Mouse (Mus musculus): Measurements from ENCODE around the gene Neurod4. TPM values are rescaled to one million over a fixed set of nuclear protein-coding genes. Genes with fewer than 3 reads are reported as not detected.
"Not testable (repeated sequence)": the region's sequence is repeated elsewhere in the genome, so short reads cannot be mapped to it uniquely, and the experiment has no call there.

Neurod4 gene
- 0.61 and 1.0 TPM in 2 replicates for total RNA-seq (2017)

DNA sequence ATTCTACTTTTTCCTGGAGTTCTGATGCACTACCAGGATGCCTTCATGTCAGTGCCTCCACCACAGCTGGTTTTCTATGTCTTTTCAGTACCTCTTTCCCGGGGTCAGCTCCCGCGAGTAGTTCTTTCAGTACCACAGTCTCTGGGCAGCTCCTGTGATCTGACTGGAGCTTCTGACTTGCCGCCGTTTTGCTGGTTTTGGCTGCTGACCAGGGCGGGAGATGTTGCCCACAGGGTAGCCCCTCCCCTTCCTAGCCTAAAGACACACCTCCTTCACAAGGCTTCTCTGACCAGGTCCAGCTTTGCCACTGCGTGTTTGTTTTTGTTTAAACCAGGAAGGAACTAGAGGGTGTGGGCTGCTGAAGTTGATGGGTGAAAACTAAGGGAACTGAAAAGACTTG, at the start of gene Neurod4:
Gene Neurod4, minus strand, starts transcription at position 175 of the 400 bp plus-strand sequence.
- peak; percentile 52; the same call in 1 of the 2 replicates for ATAC-seq (ENCODE audit: extremely low read depth, insufficient number of reproducible peaks, low FRiP score, poor library complexity, severe bottlenecking)

DNA sequence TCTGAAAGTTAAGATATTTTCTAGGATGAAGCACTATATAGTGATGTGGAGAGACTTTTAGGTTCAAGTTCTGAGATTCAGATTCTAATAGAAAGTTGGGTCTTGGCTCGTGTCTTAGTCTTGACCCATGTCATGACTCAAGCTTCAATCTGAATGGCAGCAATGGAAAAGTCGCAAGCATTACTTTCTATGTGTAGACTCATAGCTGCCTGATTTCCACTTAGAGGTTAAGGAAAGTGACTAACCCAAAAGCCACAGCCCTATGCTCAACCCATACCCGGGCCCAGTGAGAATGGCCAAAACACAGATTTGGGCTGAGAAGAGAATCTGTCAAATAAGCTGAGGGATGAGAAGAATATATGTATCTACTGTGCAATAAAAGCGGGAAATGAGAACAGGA, 44.2 kb upstream of the Neurod4 start:
- no peak for ATAC-seq (ENCODE audit: extremely low read depth, insufficient number of reproducible peaks, low FRiP score, poor library complexity, severe bottlenecking)

DNA sequence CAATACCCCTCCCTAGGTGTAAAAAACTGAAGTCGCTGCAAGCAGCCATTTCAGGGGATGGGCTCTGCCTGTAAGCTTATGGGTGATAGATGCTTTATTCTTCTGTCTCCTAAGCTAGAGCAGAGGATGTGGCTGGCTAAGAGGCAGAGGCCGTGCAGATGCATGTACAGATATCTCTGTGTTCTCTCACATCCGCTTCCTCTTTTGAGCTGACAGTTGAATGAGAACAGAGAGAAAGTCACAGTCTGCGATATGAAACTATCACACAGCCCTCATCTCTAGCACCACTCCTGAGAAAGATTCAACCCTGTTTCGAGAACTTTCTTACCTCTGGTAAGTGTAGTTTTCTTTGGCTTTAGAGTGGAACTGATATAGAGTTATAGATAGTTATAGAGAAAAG, 42.6 kb upstream of the Neurod4 start, which contains the start of gene Tespa1:
Gene Tespa1, plus strand, starts transcription at position 234 of the 400 bp plus-strand sequence.
- peak; percentile 98 for ATAC-seq (ENCODE audit: extremely low read depth, insufficient number of reproducible peaks, low FRiP score, poor library complexity, severe bottlenecking)

DNA sequence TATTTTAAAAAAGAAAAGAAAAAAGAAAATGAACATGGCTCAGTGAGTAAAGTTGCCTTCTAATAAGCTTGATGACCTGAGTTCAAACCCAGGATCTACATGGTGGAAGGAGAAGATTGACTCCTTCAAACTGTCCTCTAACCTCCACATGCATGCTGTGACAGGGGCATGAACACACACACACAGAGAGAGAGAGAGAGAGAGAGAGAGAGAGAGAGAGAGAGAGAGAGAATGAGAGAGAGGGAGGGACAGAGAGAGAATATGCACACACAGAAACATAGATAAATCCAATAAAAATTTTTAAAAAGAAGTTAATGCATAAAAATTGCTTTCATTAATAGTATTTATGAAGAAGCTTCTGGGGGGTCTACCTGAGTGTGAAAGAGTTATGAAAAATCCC, 42.0 kb upstream of the Neurod4 start:
- ATAC-seq (ENCODE audit: extremely low read depth, insufficient number of reproducible peaks, low FRiP score, poor library complexity, severe bottlenecking): no peak

DNA sequence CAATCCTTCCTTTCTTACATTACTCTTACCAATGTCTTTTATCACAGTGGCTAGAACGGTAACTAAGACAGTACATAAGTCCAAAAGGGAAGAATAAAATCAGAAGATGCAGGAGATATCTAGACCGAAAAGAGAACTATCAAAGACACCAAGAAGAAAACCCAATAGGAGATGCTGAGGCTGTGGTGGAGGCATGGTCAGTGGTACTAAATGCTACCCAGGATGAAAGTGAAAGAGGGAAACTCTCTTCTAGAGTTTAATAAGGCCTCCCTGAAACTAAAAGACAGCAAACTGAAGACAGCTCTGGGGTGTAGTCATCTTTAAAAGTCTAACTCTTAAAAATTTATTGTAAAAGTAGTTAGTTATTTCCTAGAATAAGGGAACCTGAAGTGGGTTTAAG, 40.7 kb upstream of the Neurod4 start:
- ATAC-seq (ENCODE audit: extremely low read depth, insufficient number of reproducible peaks, low FRiP score, poor library complexity, severe bottlenecking): no peak

DNA sequence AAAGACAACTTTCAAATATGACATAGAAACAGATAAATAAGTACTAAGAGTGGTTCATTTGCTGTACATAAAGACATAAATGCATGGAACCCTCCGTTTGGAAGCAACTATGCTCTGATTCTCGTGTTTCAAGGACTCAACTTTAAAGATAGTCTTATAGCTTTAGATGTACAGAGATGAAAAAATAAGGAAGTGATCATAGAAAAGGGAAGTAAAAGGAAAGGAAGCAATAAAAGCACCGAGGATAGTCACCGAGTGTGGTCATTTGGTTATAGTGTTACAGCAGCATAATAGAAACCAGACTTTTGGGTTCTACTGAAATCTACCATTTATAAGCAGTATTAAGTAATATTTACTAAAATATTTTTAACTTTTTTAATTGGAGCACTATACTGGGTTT, 38.7 kb upstream of the Neurod4 start:
- ATAC-seq (ENCODE audit: extremely low read depth, insufficient number of reproducible peaks, low FRiP score, poor library complexity, severe bottlenecking): peak; percentile 83

DNA sequence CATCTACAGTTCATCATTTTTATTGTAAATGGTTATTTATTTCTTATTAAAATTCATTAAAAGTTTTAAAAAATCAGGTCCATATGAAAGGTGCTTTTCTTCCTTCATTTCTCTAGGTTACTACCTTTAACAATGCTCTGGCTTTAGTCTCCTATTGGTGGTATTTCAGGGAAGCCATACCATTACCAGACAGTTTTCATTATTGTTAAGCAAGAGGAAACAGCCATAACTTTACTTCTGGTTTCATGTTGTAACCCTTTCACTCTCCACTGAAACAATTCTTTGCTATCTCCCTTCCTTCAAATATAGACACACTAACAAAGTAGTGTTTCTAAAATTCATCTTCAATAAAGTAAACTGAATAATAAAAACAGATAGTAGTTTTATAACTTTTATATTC, 35.8 kb upstream of the Neurod4 start:
- no peak for ATAC-seq (ENCODE audit: extremely low read depth, insufficient number of reproducible peaks, low FRiP score, poor library complexity, severe bottlenecking)

DNA sequence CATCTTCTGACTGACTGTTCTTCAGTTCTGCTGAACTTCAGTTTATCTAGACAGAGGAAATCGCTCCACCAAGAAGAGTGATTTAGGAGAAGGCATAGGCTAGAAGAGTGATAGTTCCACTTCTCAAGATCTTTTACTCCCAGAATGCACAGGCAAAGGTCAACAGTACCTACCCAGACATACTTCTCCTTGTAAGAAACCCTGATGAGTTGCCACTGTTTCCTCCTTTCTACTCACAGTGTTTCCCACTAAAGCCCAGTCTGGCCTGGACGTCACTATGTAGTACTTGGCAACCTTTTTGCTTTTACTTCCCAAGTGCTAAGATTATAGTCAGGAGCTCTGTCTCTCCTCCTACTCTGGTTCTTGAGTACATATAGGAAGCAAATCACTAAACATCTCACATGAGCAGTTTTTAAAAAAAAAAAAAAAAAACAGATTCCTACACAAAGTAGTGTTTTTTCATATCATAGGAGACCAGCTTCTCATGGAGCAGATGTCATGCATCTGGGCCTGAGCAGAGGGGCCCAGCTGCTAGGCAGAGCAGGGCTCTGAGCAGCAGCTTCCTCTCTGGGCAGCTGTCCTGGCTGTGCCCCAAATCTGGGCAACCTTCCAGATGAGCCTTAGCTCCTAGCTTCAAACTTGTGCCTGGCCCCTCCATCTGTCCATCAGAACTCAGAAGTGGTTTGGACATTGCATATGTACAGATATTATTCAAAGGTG, 34.2 kb upstream of the Neurod4 start:
- no peak for ATAC-seq (ENCODE audit: extremely low read depth, insufficient number of reproducible peaks, low FRiP score, poor library complexity, severe bottlenecking)

DNA sequence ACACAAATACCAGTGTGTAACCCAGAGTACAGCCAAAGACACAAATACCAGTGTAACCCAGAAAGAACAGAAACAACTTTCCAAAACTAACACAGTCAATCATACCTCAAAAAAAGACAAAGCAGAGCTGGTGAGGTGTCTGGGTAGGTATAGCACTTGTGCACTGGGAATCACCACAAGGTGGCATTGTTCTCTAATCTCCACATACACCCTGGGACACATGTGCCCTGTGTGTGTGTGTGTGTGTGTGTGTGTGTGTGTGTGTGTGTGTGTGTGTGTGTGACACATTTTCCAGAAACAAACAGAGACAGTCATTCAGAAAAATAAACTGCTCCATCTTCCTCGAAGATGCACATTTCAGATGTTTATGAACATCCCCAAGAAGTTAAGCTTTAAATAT, 33.5 kb upstream of the Neurod4 start:
- peak; percentile 96 for ATAC-seq (ENCODE audit: extremely low read depth, insufficient number of reproducible peaks, low FRiP score, poor library complexity, severe bottlenecking)

DNA sequence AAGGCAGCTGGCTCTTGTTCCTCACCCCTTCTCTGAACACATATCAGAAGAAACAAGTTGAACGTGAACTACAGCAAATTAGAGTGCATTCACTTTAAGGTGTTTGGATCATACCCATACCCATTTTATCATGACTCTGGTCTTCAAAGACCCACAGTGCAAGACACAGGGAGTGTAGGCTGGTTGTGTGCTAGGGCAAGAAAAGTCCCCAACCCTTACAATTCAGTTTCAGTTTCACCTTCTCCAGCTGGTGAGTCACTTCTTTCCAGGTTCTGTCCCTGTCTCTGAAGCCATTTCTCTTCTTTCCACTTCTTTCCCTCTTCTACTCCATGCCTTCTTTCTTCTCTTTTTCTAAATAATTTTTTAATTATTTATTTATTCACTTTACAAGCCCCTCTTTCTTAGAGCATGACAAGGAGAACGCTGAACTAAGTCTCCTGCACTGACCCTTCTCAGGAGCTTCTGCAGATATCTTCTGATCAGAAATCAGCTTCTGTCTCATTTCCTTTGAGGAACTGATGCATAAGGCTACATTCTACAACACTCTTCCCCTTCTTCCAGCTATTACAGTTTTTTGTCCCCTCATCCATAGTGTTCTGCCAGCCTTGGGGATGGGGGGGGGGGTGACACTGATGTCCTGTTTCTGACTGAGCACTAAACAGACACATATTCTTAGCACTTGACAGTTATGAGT, 31.6 kb upstream of the Neurod4 start:
- ATAC-seq (ENCODE audit: extremely low read depth, insufficient number of reproducible peaks, low FRiP score, poor library complexity, severe bottlenecking): 0 out of 2 replicates have a peak, but pooled peaks have one; percentile 39

DNA sequence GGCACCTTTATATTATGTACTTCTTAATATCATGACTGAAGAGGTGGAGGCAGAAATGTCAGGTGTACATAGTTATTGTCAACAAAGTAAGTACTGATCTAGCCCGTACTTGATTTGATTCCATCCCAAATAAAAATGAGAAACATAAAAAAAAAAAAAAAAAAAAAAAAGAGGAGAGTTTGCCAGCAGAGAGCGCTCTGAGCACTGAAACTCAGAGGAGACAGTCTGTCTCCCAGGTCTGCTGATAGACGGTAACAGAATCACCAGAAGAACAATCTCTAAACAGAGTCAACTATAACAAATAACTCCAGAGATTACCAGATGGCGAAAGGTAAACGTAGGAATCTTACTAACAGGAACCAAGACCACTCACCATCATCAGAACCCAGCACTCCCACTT, 24.1 kb upstream of the Neurod4 start:
- not testable (repeated sequence) for ATAC-seq (ENCODE audit: extremely low read depth, insufficient number of reproducible peaks, low FRiP score, poor library complexity, severe bottlenecking)

DNA sequence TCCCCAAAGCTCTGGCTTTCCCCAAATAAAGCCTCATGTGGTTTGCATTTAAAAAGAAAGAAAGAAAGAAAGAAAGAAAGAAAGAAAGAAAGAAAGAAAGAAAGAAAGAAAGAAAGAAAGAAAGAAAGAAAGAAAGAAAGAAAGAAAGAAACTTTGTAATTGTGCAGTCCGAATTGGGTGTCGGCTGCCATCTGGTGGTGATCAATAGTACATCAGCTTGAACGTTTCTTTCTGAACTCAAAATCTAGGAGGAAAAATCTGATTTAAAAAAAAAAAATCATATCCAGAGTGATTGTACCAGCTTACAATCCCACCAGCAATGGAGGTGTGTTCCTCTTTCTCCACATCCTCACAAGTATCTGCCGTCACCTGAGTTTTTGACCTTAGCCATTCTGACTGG, 18.7 kb upstream of the Neurod4 start:
- ATAC-seq (ENCODE audit: extremely low read depth, insufficient number of reproducible peaks, low FRiP score, poor library complexity, severe bottlenecking): 0 out of 2 replicates have a peak, but pooled peaks have one; percentile 33

DNA sequence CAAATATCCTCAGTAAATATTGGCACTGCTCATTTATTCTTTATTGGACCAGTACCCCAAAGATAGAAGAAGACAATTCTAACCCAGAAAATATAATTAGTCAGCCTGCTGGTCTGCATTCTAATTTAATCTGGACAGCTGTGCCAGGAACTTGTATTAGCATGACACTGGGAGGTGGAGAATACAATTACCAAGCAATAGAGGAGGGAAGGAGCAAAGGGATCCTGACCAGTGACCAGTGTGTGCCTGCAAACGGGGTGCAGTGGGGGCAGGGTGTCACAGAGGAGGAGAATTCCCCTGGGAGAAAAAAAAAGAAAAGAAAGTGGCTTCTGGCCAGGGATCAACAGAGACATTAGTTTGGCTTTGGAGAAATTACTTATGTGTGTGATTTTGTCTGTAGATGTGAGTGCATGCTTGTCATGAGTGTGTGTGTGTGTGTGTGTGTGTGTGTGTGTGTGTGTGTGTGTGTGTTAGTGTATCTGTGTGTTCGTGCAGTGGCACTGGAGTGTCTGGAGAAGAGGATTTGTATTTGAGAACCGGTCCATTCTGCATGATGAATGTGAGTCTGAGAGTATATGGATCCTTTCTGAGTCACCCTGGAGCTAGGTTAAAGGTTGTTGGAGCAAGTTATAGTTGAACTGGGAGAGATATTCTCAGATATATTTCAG, 13.8 kb upstream of the Neurod4 start:
- no peak for ATAC-seq (ENCODE audit: extremely low read depth, insufficient number of reproducible peaks, low FRiP score, poor library complexity, severe bottlenecking)

DNA sequence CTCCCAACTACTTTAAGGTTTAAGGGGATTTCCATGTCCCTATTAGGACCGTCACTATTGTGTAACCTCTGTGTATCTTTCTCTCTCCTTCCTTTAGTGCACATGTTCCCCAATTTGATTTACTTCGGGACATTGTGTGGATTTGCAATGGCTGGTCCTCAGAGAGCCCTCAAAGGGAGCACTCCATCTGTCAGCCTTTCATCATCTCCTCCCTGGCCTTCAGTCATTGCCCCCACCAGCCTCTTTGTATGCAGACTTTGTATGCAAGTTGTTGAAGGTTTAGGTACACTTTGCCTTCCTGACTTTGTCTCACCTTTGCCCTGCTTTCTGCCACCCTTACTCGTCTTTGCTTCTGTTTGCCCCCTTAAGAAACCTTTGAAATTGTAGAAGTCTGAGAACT, 8.0 kb upstream of the Neurod4 start:
- no peak for ATAC-seq (ENCODE audit: extremely low read depth, insufficient number of reproducible peaks, low FRiP score, poor library complexity, severe bottlenecking)

DNA sequence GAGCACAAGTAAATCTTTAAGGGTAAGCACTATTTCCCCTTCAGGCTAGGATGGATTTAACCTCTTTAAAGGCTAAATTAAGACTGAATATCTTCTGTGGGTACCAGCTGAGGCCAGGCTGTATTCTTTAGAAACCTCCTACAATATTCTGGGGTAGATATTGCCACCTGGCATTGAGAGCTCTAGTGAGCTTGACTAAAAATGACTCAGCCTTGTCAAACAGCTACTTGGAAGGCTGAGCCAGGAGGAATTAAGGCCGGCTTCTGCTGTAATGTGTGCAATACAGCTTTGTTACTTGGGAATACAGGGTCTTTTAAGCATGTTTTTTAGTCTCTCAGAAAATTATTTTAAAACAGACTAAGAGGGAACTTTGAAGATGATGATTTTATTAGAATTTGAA, 7.2 kb upstream of the Neurod4 start:
- no peak for ATAC-seq (ENCODE audit: extremely low read depth, insufficient number of reproducible peaks, low FRiP score, poor library complexity, severe bottlenecking)

DNA sequence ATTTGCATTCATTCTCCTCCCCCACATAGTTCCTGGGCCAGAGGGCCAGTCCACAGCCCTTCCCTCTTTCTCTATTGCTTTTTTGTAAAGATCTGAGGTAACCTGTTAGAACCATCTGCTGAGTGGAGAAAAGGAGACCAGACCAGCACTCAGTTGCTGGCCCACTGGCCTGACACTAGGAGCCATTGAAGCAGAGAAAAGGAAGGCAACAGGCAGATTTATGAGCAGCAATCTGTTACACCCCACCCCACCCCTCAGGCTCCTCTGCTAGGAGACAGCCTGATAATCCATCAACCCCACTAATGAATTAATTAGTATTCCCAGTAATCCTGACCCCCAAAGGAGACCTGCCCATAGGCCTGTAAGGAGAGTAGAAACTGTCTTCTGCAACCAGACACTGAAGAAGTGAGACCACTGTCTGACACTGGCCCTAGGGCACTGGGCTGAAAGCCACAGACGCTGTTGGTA, 2.0 kb upstream of the Neurod4 start:
- no peak for ATAC-seq (ENCODE audit: extremely low read depth, insufficient number of reproducible peaks, low FRiP score, poor library complexity, severe bottlenecking)

DNA sequence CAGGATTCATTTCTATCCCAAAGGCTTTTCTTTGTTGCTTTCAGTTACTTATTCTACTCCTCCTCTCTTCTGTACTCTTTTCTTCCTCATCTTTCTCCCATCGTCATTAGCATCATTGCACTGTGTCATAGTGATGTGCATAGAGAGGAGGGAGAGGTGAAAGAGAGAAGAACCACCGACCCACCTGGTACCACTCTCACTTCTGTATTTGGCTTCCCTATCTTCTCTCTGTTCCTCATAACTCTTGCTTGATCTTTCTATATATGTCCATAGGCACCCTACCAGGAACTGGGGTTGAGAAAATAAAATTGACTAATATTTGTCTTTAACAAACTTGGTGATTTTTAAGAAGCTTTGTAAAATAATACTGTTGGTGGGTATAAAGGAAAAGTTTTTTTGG, 3.5 kb downstream of the Neurod4 start:
- peak; percentile 91 for ATAC-seq (ENCODE audit: extremely low read depth, insufficient number of reproducible peaks, low FRiP score, poor library complexity, severe bottlenecking)

DNA sequence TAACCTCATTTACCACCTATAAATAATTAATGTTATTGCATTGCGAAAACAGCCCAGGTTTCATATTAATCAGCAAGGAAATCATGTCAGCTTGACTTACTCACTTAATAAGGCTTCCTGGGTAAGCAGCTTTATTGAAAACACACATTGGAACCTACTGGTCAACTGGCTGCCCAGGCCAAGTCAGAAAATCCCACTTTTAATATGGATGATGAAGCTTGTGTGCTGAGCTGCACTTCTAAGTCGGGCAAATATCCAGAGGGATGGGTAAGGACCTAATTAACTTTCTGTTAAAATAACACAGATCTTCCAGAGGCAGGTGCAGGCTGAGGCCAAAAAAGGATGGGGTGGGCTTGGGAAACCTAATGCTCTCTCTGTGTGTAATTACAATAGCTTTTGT, 4.3 kb downstream of the Neurod4 start:
- no peak for ATAC-seq (ENCODE audit: extremely low read depth, insufficient number of reproducible peaks, low FRiP score, poor library complexity, severe bottlenecking)

DNA sequence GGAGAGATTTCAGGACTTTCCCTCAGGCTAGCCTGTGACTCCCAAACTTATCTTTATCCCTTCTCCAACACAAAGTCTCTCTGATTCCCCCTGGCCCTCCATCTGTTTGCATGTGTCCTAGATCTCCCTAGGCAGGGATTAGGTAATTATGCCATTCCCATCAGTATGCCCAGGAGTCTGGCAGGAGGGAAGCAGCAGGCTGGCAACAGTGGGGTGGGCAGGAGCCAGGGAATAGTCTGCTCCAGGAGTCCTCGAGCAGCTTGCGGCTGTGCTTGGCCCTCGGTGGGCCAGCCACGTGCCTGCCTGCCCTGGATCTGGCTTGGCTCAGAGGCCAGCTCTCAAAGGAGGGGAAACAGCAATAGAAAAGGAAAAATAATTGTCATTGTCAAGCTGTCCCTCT, 16.8 kb downstream of the Neurod4 start:
- no peak for ATAC-seq (ENCODE audit: extremely low read depth, insufficient number of reproducible peaks, low FRiP score, poor library complexity, severe bottlenecking)

DNA sequence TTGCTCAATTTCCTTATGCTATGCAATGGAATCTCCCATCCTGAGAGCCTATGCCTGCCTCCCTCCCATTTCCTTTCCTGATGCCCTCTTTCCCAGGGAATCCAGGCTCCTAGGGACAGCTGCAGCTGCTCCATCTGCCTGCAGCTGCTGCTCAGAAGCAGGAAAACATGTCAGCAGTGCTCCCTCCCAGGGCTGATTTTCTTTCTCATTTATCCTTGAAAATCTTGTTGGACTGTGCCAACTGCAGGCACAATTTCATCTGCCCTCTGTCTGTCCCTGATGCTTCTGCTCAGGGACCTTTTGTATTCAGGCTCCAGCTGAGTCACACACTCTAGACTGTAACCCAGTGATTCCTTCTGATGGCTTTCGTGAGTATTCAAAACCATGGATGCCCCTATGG, 20.6 kb downstream of the Neurod4 start:
- ATAC-seq (ENCODE audit: extremely low read depth, insufficient number of reproducible peaks, low FRiP score, poor library complexity, severe bottlenecking): no peak
